Mouse (Mus musculus) midbrain, embryonic 14.5 days (tissue): Measurements from ENCODE around the gene H2-Eb1. TPM values are rescaled to one million over a fixed set of nuclear protein-coding genes. Genes with fewer than 3 reads are reported as not detected.
"Not testable (repeated sequence)": the region's sequence is repeated elsewhere in the genome, so short reads cannot be mapped to it uniquely, and the experiment has no call there.

Experiments used
- ATAC-seq: fragments of 200-750 bp; cut with Nextera tagmentation; 2 replicates; pipeline ENCODE4 v1.8.0; 2017; ENCODE audit warnings: moderate number of reproducible peaks, moderate library complexity; ENCODE audit not compliant: low FRiP score, low TSS enrichment
- DNase-seq: peaks from one replicate; pipeline ENCODE4 v3.0.0-alpha.2; 2015
- H3K27ac ChIP-seq: fragments of 300-500 bp; sonication (generic); replicated peaks from 2 replicates; pipeline ENCODE4 v1.5.1; 2014; ENCODE audit warnings: mild to moderate bottlenecking, low read depth, low read length, moderate library complexity
- H3K27me3 ChIP-seq: fragments of 300-500 bp; sonication (generic); 2 replicates; pipeline ENCODE4 v1.6.1; 2014; ENCODE audit warnings: low read length, control low read depth, mixed read lengths; ENCODE audit not compliant: control insufficient read depth, insufficient read depth
- H3K36me3 ChIP-seq: fragments of 300-500 bp; sonication (generic); 2 replicates; pipeline ENCODE4 v1.6.1; 2014; ENCODE audit warnings: low read length, control low read depth; ENCODE audit not compliant: control insufficient read depth, insufficient read depth
- H3K4me1 ChIP-seq: fragments of 300-500 bp; sonication (generic); 2 replicates; pipeline ENCODE4 v1.6.1; 2014; ENCODE audit warnings: mild to moderate bottlenecking, antibody characterized with exemption, low read length, control low read depth; ENCODE audit not compliant: control insufficient read depth, insufficient read depth
- H3K4me2 ChIP-seq: fragments of 300-500 bp; sonication (generic); 2 replicates; pipeline ENCODE4 v1.6.1; 2014; ENCODE audit warnings: mild to moderate bottlenecking, low read length, moderate library complexity
- H3K4me3 ChIP-seq: fragments of 300-500 bp; sonication (generic); replicated peaks from 2 replicates; pipeline ENCODE4 v1.5.1; 2014; ENCODE audit warnings: low read depth, low read length
- H3K9ac ChIP-seq: fragments of 300-500 bp; sonication (generic); replicated peaks from 2 replicates; pipeline ENCODE4 v1.6.1; 2014; ENCODE audit warnings: mild to moderate bottlenecking, low read length, moderate library complexity
- H3K9me3 ChIP-seq: fragments of 300-500 bp; sonication (generic); 2 replicates; pipeline ENCODE4 v1.6.1; 2016; ENCODE audit warnings: low read length, control low read depth, mixed read lengths; ENCODE audit not compliant: control insufficient read depth
- WGBS: fragments of 180-500 bp; shearing (Covaris S2); extraction: QIAGEN DNeasy Blood & Tissue Kit; methylation state at CpG from one replicate; pipeline ENCODE4 v1.1.7; 2014; 5-methylcytosine and 5-hydroxymethylcytosine counted together
- polyA plus RNA-seq: library from polyadenylated mRNA; unstranded; fragments of >200 nt; fragmentation: Nextera tagmentation; extraction: Ambion mirVana; gene quantifications from 2 replicates; pipeline ENCODE4 v1.2.1, GENCODE M21; 2014

H2-Eb1 gene
- polyA plus RNA-seq, 1 experiment from 2014 or later: 2.4 TPM

DNA sequence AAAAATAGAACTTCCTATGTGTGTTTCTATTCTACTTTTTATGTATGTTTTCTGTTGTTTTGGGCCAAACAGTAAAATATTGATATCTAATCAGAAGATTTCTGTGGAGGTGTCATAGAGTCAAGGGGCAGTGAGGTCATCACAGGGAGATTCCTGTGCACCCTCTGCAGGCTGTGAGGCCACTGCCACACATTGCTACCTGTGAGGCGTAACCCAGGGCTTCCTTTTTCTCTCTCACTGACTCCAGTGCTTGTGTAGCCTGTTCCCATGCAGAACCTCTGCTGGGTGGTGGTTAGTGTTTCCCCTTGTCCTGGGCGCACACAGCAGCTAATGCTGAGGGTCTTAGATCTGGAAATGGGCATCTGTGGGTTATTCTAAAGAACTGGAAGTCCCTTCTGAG, 740 bp downstream of the H2-Eb1 start:
- H3K9me3 ChIP-seq: no peaks in the 10 kb centered on the region
- 0 out of 2 replicates have a peak, but pooled peaks cover 4% of the 10 kb centered on the region for H3K27me3 ChIP-seq
- no peak overlapping the region for H3K9ac ChIP-seq
- H3K4me3 ChIP-seq: no peak overlapping the region
- no peak for ATAC-seq
- no peak for DNase-seq
- no peak overlapping the region for H3K27ac ChIP-seq
- no peak overlapping the region for H3K4me2 ChIP-seq
- no peaks in the 10 kb centered on the region for H3K36me3 ChIP-seq
- 83% methylated on average over 2 of the region's 2 CpGs for WGBS
- H3K4me1 ChIP-seq: no peaks in the 10 kb centered on the region

GRCm38 (mm10) chr17:34307216-34307615, 1.5 kb downstream of the H2-Eb1 start:
- ATAC-seq: no peak
- 0 out of 2 replicates have a peak, but pooled peaks cover 4% of the 10 kb centered on the region for H3K27me3 ChIP-seq
- no peaks in the 10 kb centered on the region for H3K9me3 ChIP-seq
- H3K4me1 ChIP-seq: no peaks in the 10 kb centered on the region
- DNase-seq: no peak
- no peak overlapping the region for H3K27ac ChIP-seq
- no peak overlapping the region for H3K4me2 ChIP-seq
- no peak overlapping the region for H3K4me3 ChIP-seq
- H3K9ac ChIP-seq: no peak overlapping the region
- H3K36me3 ChIP-seq: no peaks in the 10 kb centered on the region

DNA sequence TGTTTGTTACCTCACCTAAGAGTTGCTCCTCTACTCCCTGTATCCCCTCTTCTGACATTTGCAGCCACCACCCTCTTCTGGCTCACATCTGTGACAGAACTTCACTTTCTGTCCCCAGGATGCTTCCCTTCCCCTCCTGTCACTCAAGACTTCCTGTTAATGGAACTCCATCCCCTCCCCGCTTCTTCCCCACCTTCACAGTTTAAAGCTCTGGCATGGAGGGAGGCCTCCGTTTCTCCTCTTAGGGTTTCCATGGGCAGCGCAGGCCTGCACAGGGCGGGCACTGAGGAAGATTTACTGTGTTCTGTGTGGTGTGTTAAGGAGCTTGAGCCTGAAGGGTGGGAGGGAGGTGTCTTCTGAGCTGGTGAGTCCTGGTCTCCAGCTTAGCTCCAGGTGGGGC, 2.5 kb downstream of the H2-Eb1 start:
- H3K4me1 ChIP-seq: no peaks in the 10 kb centered on the region
- H3K27me3 ChIP-seq: 0 out of 2 replicates have a peak, but pooled peaks cover 4% of the 10 kb centered on the region
- 91% methylated on average over 4 of the region's 4 CpGs for WGBS
- no peak for ATAC-seq
- DNase-seq: no peak
- H3K9me3 ChIP-seq: no peaks in the 10 kb centered on the region
- H3K4me2 ChIP-seq: no peak overlapping the region
- H3K4me3 ChIP-seq: no peak overlapping the region
- H3K27ac ChIP-seq: no peak overlapping the region
- H3K9ac ChIP-seq: no peak overlapping the region
- no peaks in the 10 kb centered on the region for H3K36me3 ChIP-seq

- 37% methylated on average over 10 of the region's 10 CpGs for WGBS
- peak overlapping the region; percentile 67 for H3K27ac ChIP-seq
Measured at GRCm38 (mm10) chr17:34309225-34309624, 3.6 kb downstream of the H2-Eb1 start.

GRCm38 (mm10) chr17:34309683-34310385, 4.2 kb downstream of the H2-Eb1 start:
- peak; percentile 84 for DNase-seq
- H3K4me1 ChIP-seq: no peaks in the 10 kb centered on the region
- H3K9me3 ChIP-seq: no peaks in the 10 kb centered on the region
- H3K4me2 ChIP-seq: peak overlapping the region; percentile 76
- H3K27ac ChIP-seq: peak overlapping the region; percentile 67
- peak; percentile 75; the same call in 1 of the 2 replicates for ATAC-seq
- no peaks in the 10 kb centered on the region for H3K36me3 ChIP-seq
- 0 out of 2 replicates have a peak, but pooled peaks cover 4% of the 10 kb centered on the region for H3K27me3 ChIP-seq
- H3K4me3 ChIP-seq: peak overlapping the region; percentile 54
- 22% methylated on average over 38 of the region's 38 CpGs for WGBS
- H3K9ac ChIP-seq: peak overlapping the region; percentile 60

More at GRCm38 (mm10) chr17:34309225-34309624, 3.6 kb downstream of the H2-Eb1 start:
- peak overlapping the region; percentile 76 for H3K4me2 ChIP-seq
- ATAC-seq (no peak), DNase-seq (no peak)
- H3K4me1 ChIP-seq: no peaks in the 10 kb centered on the region
- peak overlapping the region; percentile 60 for H3K9ac ChIP-seq
- 0 out of 2 replicates have a peak, but pooled peaks cover 4% of the 10 kb centered on the region for H3K27me3 ChIP-seq
- H3K36me3 ChIP-seq: no peaks in the 10 kb centered on the region
- H3K9me3 ChIP-seq: no peaks in the 10 kb centered on the region
- H3K4me3 ChIP-seq: peak overlapping the region; percentile 54

- ATAC-seq, H3K4me1 ChIP-seq, H3K9ac ChIP-seq, H3K4me2 ChIP-seq, DNase-seq, H3K27ac ChIP-seq, H3K27me3 ChIP-seq, H3K4me3 ChIP-seq, H3K36me3 ChIP-seq, H3K9me3 ChIP-seq: not testable (repeated sequence)
- WGBS: 86% methylated on average over 3 of the region's 3 CpGs
Measured at GRCm38 (mm10) chr17:34310526-34310925, 4.9 kb downstream of the H2-Eb1 start.

DNA sequence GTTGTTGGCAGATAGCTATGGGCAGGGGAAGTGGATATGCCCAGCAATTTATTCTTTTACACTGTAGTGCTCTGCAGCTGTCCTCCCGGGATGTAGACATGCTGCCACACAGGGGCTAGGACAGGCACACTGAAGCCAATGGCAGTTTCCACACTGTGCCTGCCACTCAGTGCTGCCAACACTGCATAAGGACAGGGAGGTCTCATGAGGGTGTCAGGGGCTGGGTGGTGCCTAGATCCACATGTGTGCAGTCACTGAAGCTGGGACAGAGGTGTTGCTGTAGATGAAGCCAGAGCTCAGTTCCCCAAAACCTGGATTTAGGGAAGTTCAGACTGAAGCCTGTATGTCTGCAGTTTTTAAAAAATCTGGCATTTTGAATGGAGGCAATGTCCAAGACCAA, 6.5 kb downstream of the H2-Eb1 start:
- no peaks in the 10 kb centered on the region for H3K9me3 ChIP-seq
- H3K4me3 ChIP-seq: no peak overlapping the region
- no peaks in the 10 kb centered on the region for H3K4me1 ChIP-seq
- ATAC-seq (no peak), DNase-seq (no peak)
- 0 out of 2 replicates have a peak, but pooled peaks cover 4% of the 10 kb centered on the region for H3K27me3 ChIP-seq
- H3K9ac ChIP-seq: no peak overlapping the region
- no peak overlapping the region for H3K4me2 ChIP-seq
- no peaks in the 10 kb centered on the region for H3K36me3 ChIP-seq
- WGBS: 78% methylated on average over 1 of the region's 1 CpGs
- no peak overlapping the region for H3K27ac ChIP-seq

DNA sequence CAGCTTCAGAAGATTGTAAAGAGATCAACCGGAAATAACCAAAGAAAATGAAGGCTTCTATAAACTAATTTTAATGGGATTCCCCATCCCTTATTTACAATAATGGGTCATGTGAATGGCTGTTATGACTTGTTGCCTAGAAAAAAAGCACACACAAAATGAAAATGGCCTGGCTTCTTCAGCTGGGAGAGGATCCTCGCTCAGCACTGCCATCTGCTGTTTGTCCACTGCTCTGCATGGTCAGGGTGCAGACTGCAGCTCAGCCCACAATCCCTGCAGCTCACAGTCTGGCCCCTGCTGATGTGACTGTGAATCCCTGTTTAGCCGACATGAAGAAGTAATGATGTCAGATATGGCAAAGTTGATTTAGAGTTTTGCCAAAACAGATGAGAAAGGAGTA, 7.7 kb downstream of the H2-Eb1 start:
- no peak overlapping the region for H3K4me2 ChIP-seq
- no peaks in the 10 kb centered on the region for H3K27me3 ChIP-seq
- DNase-seq (peak; percentile 89), ATAC-seq (no peak)
- WGBS: 34% methylated on average over 3 of the region's 3 CpGs
- no peak overlapping the region for H3K27ac ChIP-seq
- H3K36me3 ChIP-seq: no peaks in the 10 kb centered on the region
- H3K9ac ChIP-seq: no peak overlapping the region
- no peaks in the 10 kb centered on the region for H3K4me1 ChIP-seq
- H3K9me3 ChIP-seq: no peaks in the 10 kb centered on the region
- no peak overlapping the region for H3K4me3 ChIP-seq

DNA sequence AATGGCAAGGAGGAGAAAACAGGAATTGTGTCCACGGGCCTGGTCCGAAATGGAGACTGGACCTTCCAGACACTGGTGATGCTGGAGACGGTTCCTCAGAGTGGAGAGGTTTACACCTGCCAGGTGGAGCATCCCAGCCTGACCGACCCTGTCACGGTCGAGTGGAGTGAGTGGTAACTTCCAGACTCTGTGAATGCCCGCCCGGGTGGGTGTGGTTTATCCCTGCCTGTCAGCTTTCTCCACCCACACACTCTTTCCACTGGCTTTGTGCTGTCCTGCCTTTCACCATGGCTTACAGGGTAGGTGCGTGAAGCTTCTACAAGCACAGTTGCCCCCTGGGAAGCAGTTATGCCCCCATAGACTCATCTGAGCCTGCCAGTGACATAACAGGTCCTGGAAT, 8.6 kb downstream of the H2-Eb1 start:
- Histone ChIP-seq H3K9ac (no peak overlapping the region), H3K4me2 (no peak overlapping the region), H3K9me3 (no peaks in the 10 kb centered on the region), H3K27me3 (no peaks in the 10 kb centered on the region), H3K36me3 (no peaks in the 10 kb centered on the region), H3K27ac (no peak overlapping the region), H3K4me1 (no peaks in the 10 kb centered on the region), H3K4me3 (no peak overlapping the region)
- ATAC-seq (no peak), DNase-seq (no peak)
- 66% methylated on average over 9 of the region's 9 CpGs for whole genome bisulfite sequencing
